Mouse (Mus musculus) large intestine, adult 2 months (tissue): ENCODE data around the gene Myh9. TPM values are rescaled to one million over a fixed set of nuclear protein-coding genes. Genes with fewer than 3 reads are reported as not detected.

Source experiments
- DNase-seq: peaks from one replicate; pipeline ENCODE4 v3.0.0-alpha.2; 2012; ENCODE audit warnings: low read depth, low spot score
- WGBS: fragments of 180-500 bp; shearing (Covaris S2); methylation state at CpG from one replicate; pipeline ENCODE4 v1.1.7; 2018; 5-methylcytosine and 5-hydroxymethylcytosine counted together
- polyA plus RNA-seq: library from polyadenylated mRNA; depleted of rRNA; stranded (reverse); fragments of >200 nt; gene quantifications from 2 replicates; pipeline ENCODE4 v1.2.3, GENCODE M21; 2012

The Myh9 gene
- polyA plus RNA-seq, 1 experiment: 49.7 TPM

GRCm38 (mm10) chr15:77815867-77816600 is 25.9 kb downstream of the Myh9 start:
- WGBS: 3% methylated on average over 17 of the region's 17 CpGs
- DNase-seq: no peak

GRCm38 (mm10) chr15:77813639-77814375 is 28.2 kb downstream of the Myh9 start:
- 5% methylated on average over 6 of the region's 6 CpGs for WGBS
- no peak for DNase-seq

- 88% methylated on average over 10 of the region's 10 CpGs for WGBS
- no peak for DNase-seq
Observed at GRCm38 (mm10) chr15:77812578-77812977, 29.4 kb downstream of the Myh9 start.

GRCm38 (mm10) chr15:77811099-77811760 is 30.7 kb downstream of the Myh9 start:
- DNase-seq: no peak
- 55% methylated on average over 11 of the region's 11 CpGs for WGBS

- WGBS: 48% methylated on average over 17 of the region's 17 CpGs
- DNase-seq: no peak
Observed at GRCm38 (mm10) chr15:77810416-77811098, 31.4 kb downstream of the Myh9 start.

- 75% methylated on average over 1 of the region's 1 CpGs for WGBS
- DNase-seq: no peak
Observed at GRCm38 (mm10) chr15:77809434-77809833, 32.5 kb downstream of the Myh9 start.

GRCm38 (mm10) chr15:77807264-77807585 is 34.8 kb downstream of the Myh9 start:
- no peak for DNase-seq
- 26% methylated on average over 7 of the region's 7 CpGs for WGBS

- DNase-seq: no peak
- 57% methylated on average over 13 of the region's 13 CpGs for WGBS
Observed at GRCm38 (mm10) chr15:77806565-77807263, 35.3 kb downstream of the Myh9 start.

GRCm38 (mm10) chr15:77805657-77806056 is 36.3 kb downstream of the Myh9 start:
- no peak for DNase-seq
- WGBS: 68% methylated on average over 4 of the region's 4 CpGs

GRCm38 (mm10) chr15:77804949-77805348 is 37.0 kb downstream of the Myh9 start:
- WGBS: 68% methylated on average over 9 of the region's 9 CpGs
- DNase-seq: no peak

- whole genome bisulfite sequencing: 75% methylated on average over 6 of the region's 6 CpGs
- no peak for DNase-seq
Observed at GRCm38 (mm10) chr15:77804460-77804859, 37.5 kb downstream of the Myh9 start.

- 68% methylated on average over 3 of the region's 3 CpGs for WGBS
- no peak for DNase-seq
Observed at GRCm38 (mm10) chr15:77803747-77804146, 38.2 kb downstream of the Myh9 start.

GRCm38 (mm10) chr15:77802992-77803391 is 39.0 kb downstream of the Myh9 start:
- no peak for DNase-seq
- WGBS: 70% methylated on average over 4 of the region's 4 CpGs

GRCm38 (mm10) chr15:77801188-77801587 is 40.8 kb downstream of the Myh9 start:
- 44% methylated on average over 4 of the region's 4 CpGs for WGBS
- DNase-seq: no peak

GRCm38 (mm10) chr15:77800511-77800910 is 41.5 kb downstream of the Myh9 start:
- no peak for DNase-seq

GRCm38 (mm10) chr15:77799491-77800474 is 42.2 kb downstream of the Myh9 start:
- WGBS: 65% methylated on average over 8 of the region's 8 CpGs
- DNase-seq: no peak

- WGBS: 19% methylated on average over 14 of the region's 14 CpGs
- DNase-seq: no peak
Observed at GRCm38 (mm10) chr15:77798664-77799490, 43.1 kb downstream of the Myh9 start.
